ENCODE assay signal across 7 mouse cellular contexts in the genomic region with DNA sequence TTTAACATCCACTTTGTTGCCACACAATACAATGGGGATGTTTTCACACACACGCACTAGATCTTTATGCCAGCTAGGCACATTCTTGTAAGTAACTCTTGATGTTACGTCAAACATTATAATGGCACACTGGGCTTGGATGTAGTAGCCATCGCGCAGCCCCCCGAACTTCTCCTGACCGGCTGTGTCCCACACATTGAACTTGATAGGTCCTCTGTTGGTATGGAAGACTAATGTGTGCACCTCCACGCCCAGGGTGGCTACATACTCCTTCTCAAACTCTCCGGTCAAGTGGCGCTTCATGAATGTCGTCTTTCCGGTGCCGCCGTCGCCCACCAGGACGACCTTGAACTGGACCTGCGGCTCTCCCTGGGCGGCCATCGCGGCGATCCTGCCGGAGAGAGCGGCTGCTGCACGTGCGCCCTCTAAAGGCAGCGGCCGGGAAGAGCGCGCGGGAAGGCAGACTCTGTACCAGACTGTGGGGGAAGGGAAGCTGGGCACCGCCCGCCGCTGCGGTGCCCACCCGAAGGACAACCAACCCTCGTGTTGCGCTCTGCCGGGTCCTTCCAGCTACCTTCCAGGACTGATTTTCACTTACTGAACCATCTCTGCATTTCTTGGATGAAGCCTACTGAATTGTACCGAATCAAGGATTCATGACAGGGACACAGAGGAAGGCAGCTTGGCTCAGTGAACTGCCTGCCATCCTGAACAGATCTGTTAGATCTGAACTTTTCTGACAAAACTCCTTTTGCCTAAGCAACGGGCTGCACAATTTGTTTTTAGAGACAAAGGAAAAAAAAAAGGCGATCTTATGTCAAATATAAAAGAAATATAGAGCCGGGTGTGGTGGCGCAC. TPM values are rescaled to one million over a fixed set of nuclear protein-coding genes. Genes with fewer than 3 reads are reported as not detected.
DNase-seq lines count a peak whose midpoint lies in the region; ATAC-seq and TF ChIP-seq lines count a peak whose summit lies in the region.

A gene (minus strand): TSS at position 402 of the 858 bp plus-strand sequence.

- TF ChIP-seq POLR2A in brain, embryonic 14.5 days (IDR thresholded peaks at IDR 0.05; ENCODE audit: borderline replicate concordance, extremely low read depth, insufficient read depth, insufficient read length, poor library complexity, severe bottlenecking) = no peak

- no peak within 1 kb of the TSS for H3K9ac ChIP-seq in embryonic facial prominence, embryonic 15.5 days
- peak within 1 kb of the TSS; percentile 9; the same call in 1 of the 2 replicates for H3K9ac ChIP-seq in kidney, embryonic 14.5 days (ENCODE audit: low read depth, low read length)
- H3K9ac ChIP-seq in limb, embryonic 13.5 days = peak within 1 kb of the TSS; percentile 55; the same call in 1 of the 2 replicates
- peak within 1 kb of the TSS; percentile 23 for H3K9ac ChIP-seq in midbrain, embryonic 14.5 days (replicated peaks; ENCODE audit: low read length)

- peak; percentile 68 for DNase-seq in brain, embryonic 14.5 days (ENCODE audit: low read depth)
- peak; percentile 63 to 71 for DNase-seq in heart, adult 9 months (ENCODE audit: low spot score in 2 of 2)
- DNase-seq in midbrain, embryonic 14.5 days = peak; percentile 82
- DNase-seq in spleen, adult 12 weeks (ENCODE audit: low spot score) = peak; percentile 50

- no peaks in the 10 kb centered on the region for H3K9me3 ChIP-seq in embryonic facial prominence, embryonic 15.5 days (replicated peaks)
- no peaks in the 10 kb centered on the region for H3K9me3 ChIP-seq in kidney, embryonic 14.5 days (ENCODE audit: control insufficient read depth, low read length)
- no peaks in the 10 kb centered on the region; the same call in 1 of the 2 replicates for H3K9me3 ChIP-seq in limb, embryonic 13.5 days
- no peaks in the 10 kb centered on the region for H3K9me3 ChIP-seq in midbrain, embryonic 14.5 days (ENCODE audit: control insufficient read depth, low read length)

- no peaks in the 10 kb centered on the region for H3K27me3 ChIP-seq in embryonic facial prominence, embryonic 15.5 days
- no peaks in the 10 kb centered on the region for H3K27me3 ChIP-seq in kidney, embryonic 14.5 days (ENCODE audit: control insufficient read depth, insufficient read depth, low read length)
- H3K27me3 ChIP-seq in limb, embryonic 13.5 days = peaks cover 9% of the 10 kb centered on the region; the same call in 1 of the 2 replicates
- no peaks in the 10 kb centered on the region for H3K27me3 ChIP-seq in midbrain, embryonic 14.5 days (ENCODE audit: control insufficient read depth, insufficient read depth, low read length)

- WGBS in embryonic facial prominence, embryonic 15.5 days = 18% methylated on average over 42 of the region's 42 CpGs
- WGBS in kidney, embryonic 14.5 days = 18% methylated on average over 42 of the region's 42 CpGs
- WGBS in limb, embryonic 13.5 days = 19% methylated on average over 42 of the region's 42 CpGs
- WGBS in midbrain, embryonic 14.5 days = 19% methylated on average over 42 of the region's 42 CpGs

- peak within 1 kb of the TSS; percentile 60 for H3K4me2 ChIP-seq in embryonic facial prominence, embryonic 15.5 days (replicated peaks)
- peak within 1 kb of the TSS; percentile 51 for H3K4me2 ChIP-seq in kidney, embryonic 14.5 days (replicated peaks; ENCODE audit: low read depth, low read length)
- H3K4me2 ChIP-seq in limb, embryonic 13.5 days (replicated peaks) = peak within 1 kb of the TSS; percentile 62
- H3K4me2 ChIP-seq in midbrain, embryonic 14.5 days (ENCODE audit: low read length) = peak within 1 kb of the TSS; percentile 59

- 0 out of 2 replicates have a peak, but pooled peaks cover 7% of the 10 kb centered on the region for H3K4me1 ChIP-seq in embryonic facial prominence, embryonic 15.5 days
- H3K4me1 ChIP-seq in kidney, embryonic 14.5 days (ENCODE audit: control insufficient read depth, insufficient read depth, low read length) = no peaks in the 10 kb centered on the region
- H3K4me1 ChIP-seq in limb, embryonic 13.5 days = no peaks in the 10 kb centered on the region
- H3K4me1 ChIP-seq in midbrain, embryonic 14.5 days (ENCODE audit: control insufficient read depth, insufficient read depth, low read length) = no peaks in the 10 kb centered on the region

- no peaks in the 10 kb centered on the region for H3K36me3 ChIP-seq in embryonic facial prominence, embryonic 15.5 days
- no peaks in the 10 kb centered on the region for H3K36me3 ChIP-seq in kidney, embryonic 14.5 days (ENCODE audit: control insufficient read depth, insufficient read depth, low read length)
- H3K36me3 ChIP-seq in limb, embryonic 13.5 days = no peaks in the 10 kb centered on the region
- H3K36me3 ChIP-seq in midbrain, embryonic 14.5 days (ENCODE audit: control insufficient read depth, insufficient read depth, low read length) = no peaks in the 10 kb centered on the region

- ATAC-seq in embryonic facial prominence, embryonic 15.5 days (ENCODE audit: insufficient number of reproducible peaks, low FRiP score, low TSS enrichment, low read depth) = peak; percentile 63; the same call in 1 of the 2 replicates
- peak; percentile 90 for ATAC-seq in kidney, embryonic 14.5 days (ENCODE audit: low FRiP score, low TSS enrichment)
- ATAC-seq in limb, embryonic 13.5 days (ENCODE audit: low FRiP score, low read depth) = no peak
- peak; percentile 63; the same call in 1 of the 2 replicates for ATAC-seq in midbrain, embryonic 14.5 days (ENCODE audit: low FRiP score, low TSS enrichment)

- no peak within 1 kb of the TSS for H3K27ac ChIP-seq in embryonic facial prominence, embryonic 15.5 days (replicated peaks)
- H3K27ac ChIP-seq in kidney, embryonic 14.5 days (ENCODE audit: low read depth, low read length) = no peak within 1 kb of the TSS
- H3K27ac ChIP-seq in limb, embryonic 13.5 days = no peak within 1 kb of the TSS
- H3K27ac ChIP-seq in midbrain, embryonic 14.5 days (replicated peaks; ENCODE audit: low read depth, low read length) = no peak within 1 kb of the TSS

- peak within 1 kb of the TSS; percentile 40 for H3K4me3 ChIP-seq in embryonic facial prominence, embryonic 15.5 days (replicated peaks)
- H3K4me3 ChIP-seq in kidney, embryonic 14.5 days (ENCODE audit: low read length) = peak within 1 kb of the TSS; percentile 33
- H3K4me3 ChIP-seq in limb, embryonic 13.5 days = peak within 1 kb of the TSS; percentile 35
- peak within 1 kb of the TSS; percentile 30 for H3K4me3 ChIP-seq in midbrain, embryonic 14.5 days (replicated peaks; ENCODE audit: low read depth, low read length)

- peak; percentile 65 for TF ChIP-seq CTCF in brain, embryonic 14.5 days (IDR thresholded peaks at IDR 0.05; ENCODE audit: borderline replicate concordance, extremely low read depth, insufficient read depth, insufficient read length)

RNA-seq across cellular contexts. Expression of the gene that starts here (rescaled TPM):
- 0.14 and 0.37 TPM in 2 replicates for polyA plus RNA-seq in brain, embryonic 14.5 days (2012; rRNA removed)
- 0.60 and 0.80 TPM in 2 replicates for polyA plus RNA-seq in embryonic facial prominence, embryonic 15.5 days (2015; fragmentation: Nextera tagmentation; extraction: Ambion mirVana)
- 0.28 and 0.43 TPM in 2 replicates for polyA plus RNA-seq in kidney, embryonic 14.5 days (2014; fragmentation: Nextera tagmentation; extraction: Ambion mirVana)
- polyA plus RNA-seq in limb, embryonic 13.5 days (2015; fragmentation: Nextera tagmentation; extraction: Ambion mirVana) = 0.26 and 0.31 TPM in 2 replicates
- polyA plus RNA-seq in midbrain, embryonic 14.5 days (2014; fragmentation: Nextera tagmentation; extraction: Ambion mirVana) = 0.36 and 0.41 TPM in 2 replicates

Comparison
In these comparisons a context has a peak if more than half of its experiments do, and no peak if none do; other contexts are left out.
1. Peak in DNase-seq in brain, embryonic 14.5 days; RNA of the gene not detected or under 1 TPM.
2. Peak in ATAC-seq, H3K4me3 ChIP-seq and H3K4me2 ChIP-seq in embryonic facial prominence, embryonic 15.5 days; RNA of the gene not detected or under 1 TPM.
3. Peak in ATAC-seq, H3K4me3 ChIP-seq, H3K9ac ChIP-seq and H3K4me2 ChIP-seq in kidney, embryonic 14.5 days; RNA of the gene not detected or under 1 TPM.
4. Peak in DNase-seq, ATAC-seq, H3K4me3 ChIP-seq, H3K9ac ChIP-seq and H3K4me2 ChIP-seq in midbrain, embryonic 14.5 days; RNA of the gene not detected or under 1 TPM.